Mouse (Mus musculus) forebrain, embryonic 13.5 days (tissue): ENCODE results near the gene Hs3st5. TPM values are rescaled to one million over a fixed set of nuclear protein-coding genes. Genes with fewer than 3 reads are reported as not detected.
"Not testable (repeated sequence)": the region's sequence is repeated elsewhere in the genome, so short reads cannot be mapped to it uniquely, and the experiment has no call there.

Experiments
- ATAC-seq: fragments of 200-750 bp; cut with Nextera tagmentation; 2 replicates; pipeline ENCODE4 v1.8.0; 2017
- H3K27ac ChIP-seq: fragments of 300-500 bp; sonication (generic); 2 replicates; pipeline ENCODE4 v1.5.1; 2015; ENCODE audit warnings: inconsistent platforms, mild to moderate bottlenecking, moderate library complexity
- H3K27me3 ChIP-seq: fragments of 300-500 bp; sonication (generic); 2 replicates; pipeline ENCODE4 v1.6.1; 2015; ENCODE audit warnings: mild to moderate bottlenecking, inconsistent platforms
- H3K36me3 ChIP-seq: fragments of 300-500 bp; sonication (generic); 2 replicates; pipeline ENCODE4 v1.6.1; 2015; ENCODE audit warnings: mild to moderate bottlenecking, inconsistent platforms; ENCODE audit not compliant: poor library complexity, severe bottlenecking
- H3K4me1 ChIP-seq: fragments of 300-500 bp; sonication (generic); 2 replicates; pipeline ENCODE4 v1.6.1; 2015; ENCODE audit warnings: inconsistent platforms
- H3K4me2 ChIP-seq: fragments of 300-500 bp; sonication (generic); 2 replicates; pipeline ENCODE4 v1.6.1; 2015; ENCODE audit warnings: inconsistent platforms, mild to moderate bottlenecking, moderate library complexity
- H3K4me3 ChIP-seq: fragments of 300-500 bp; sonication (generic); 2 replicates; pipeline ENCODE4 v1.5.1; 2015; ENCODE audit warnings: mild to moderate bottlenecking, inconsistent platforms
- H3K9ac ChIP-seq: fragments of 300-500 bp; sonication (generic); 2 replicates; pipeline ENCODE4 v1.6.1; 2015; ENCODE audit warnings: mild to moderate bottlenecking, inconsistent platforms
- H3K9me3 ChIP-seq: fragments of 300-500 bp; sonication (generic); replicated peaks from 2 replicates; pipeline ENCODE4 v1.6.1; 2016; ENCODE audit warnings: inconsistent platforms
- WGBS: fragments of 180-500 bp; shearing (Covaris S2); methylation state at CpG from one replicate; pipeline ENCODE4 v1.1.7; 2015; 5-methylcytosine and 5-hydroxymethylcytosine counted together
- polyA plus RNA-seq: library from polyadenylated mRNA; unstranded; fragments of >200 nt; fragmentation: Nextera tagmentation; extraction: Ambion mirVana; gene quantifications from 2 replicates; pipeline ENCODE4 v1.2.1, GENCODE M21; 2015

Gene Hs3st5
- polyA plus RNA-seq, 1 experiment from 2014 or later, result 4.6 TPM

DNA sequence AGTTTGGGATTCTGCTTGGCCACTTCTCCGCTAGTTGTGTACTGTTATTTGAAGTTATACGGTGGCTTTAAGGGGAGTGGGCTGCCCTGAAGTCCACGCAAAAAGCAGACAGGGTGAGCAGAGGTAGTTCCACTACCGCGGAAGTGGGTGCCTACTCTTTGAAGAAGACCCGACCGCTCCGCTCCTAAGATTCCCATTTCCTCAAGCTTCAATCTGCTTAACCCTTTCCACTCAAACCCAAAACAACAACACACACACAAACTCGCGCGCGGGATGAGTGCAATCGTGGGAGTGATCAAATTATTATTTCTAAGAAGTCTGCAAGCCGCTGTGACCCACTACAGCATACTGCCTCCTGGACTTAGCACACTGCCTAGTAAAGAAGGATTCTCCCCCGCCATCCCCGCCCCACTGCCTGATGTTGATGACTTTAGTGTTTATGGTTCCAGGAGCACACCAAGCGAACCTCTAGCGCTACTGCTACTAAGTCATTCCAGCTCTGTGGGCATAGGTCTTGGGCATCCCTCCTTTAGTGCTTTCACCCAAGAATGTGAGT, 1.5 kb downstream of the Hs3st5 start:
- Histone ChIP-seq H3K4me1 (peaks cover 22% of the 10 kb centered on the region), H3K27ac (no peak overlapping the region), H3K27me3 (peaks cover 19% of the 10 kb centered on the region), H3K4me2 (peak overlapping the region; percentile 99), H3K9ac (peak overlapping the region; percentile 70), H3K36me3 (no peaks in the 10 kb centered on the region), H3K4me3 (peak overlapping the region; percentile 71), H3K9me3 (no peaks in the 10 kb centered on the region)
- under 1% methylated on average over 18 of the region's 18 CpGs for WGBS
- no peak for ATAC-seq

DNA sequence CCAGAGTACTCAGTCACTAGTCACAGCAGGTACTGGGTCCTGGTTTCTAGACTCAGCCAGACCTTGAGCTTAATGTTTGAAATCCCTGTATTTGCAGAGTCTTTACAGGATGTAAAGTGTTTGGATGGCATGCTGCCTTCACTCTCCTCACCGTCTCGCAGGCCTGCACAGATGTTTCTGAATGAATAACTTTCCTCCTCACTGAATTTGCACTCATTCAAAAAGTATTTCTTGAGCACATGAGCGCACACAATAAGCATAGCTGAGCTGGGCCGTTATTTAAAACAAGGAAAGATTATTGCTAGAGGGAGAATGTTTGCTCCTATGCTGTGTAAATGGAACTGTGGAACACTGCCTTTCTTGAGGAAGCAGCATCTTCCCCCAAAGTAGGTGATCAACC, 2.9 kb downstream of the Hs3st5 start:
- peaks cover 14% of the 10 kb centered on the region; the same call in 1 of the 2 replicates for H3K27me3 ChIP-seq
- H3K9ac ChIP-seq, result no peak overlapping the region
- H3K4me1 ChIP-seq, result peaks cover 22% of the 10 kb centered on the region
- no peaks in the 10 kb centered on the region for H3K9me3 ChIP-seq
- H3K4me3 ChIP-seq, result no peak overlapping the region
- H3K4me2 ChIP-seq, result no peak overlapping the region
- 25% methylated on average over 4 of the region's 4 CpGs for WGBS
- H3K27ac ChIP-seq, result no peak overlapping the region
- ATAC-seq, result no peak
- no peaks in the 10 kb centered on the region for H3K36me3 ChIP-seq

DNA sequence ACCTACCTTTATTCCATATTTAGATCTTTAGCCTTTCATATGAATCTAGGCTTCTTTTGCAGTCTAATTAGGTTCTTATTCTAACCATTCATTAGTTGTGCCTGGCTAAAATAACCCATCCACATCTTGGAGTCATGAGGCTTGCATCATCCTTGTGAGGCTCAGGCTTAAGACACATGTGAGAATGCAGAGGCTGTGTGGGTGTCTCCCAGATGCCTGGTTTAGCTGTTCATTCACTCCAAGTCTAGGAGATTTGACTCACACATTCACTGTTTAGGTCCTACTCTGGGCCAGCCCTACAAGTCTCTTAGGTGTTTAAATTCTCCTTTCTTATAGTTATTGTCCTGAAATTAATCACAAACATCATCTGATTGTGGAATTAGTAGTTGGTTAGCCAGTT, 17.3 kb downstream of the Hs3st5 start:
- Histone ChIP-seq H3K4me2 (no peak overlapping the region), H3K4me1 (peaks cover 4% of the 10 kb centered on the region; the same call in 1 of the 2 replicates), H3K27ac (no peak overlapping the region), H3K9ac (no peak overlapping the region), H3K36me3 (no peaks in the 10 kb centered on the region), H3K9me3 (no peaks in the 10 kb centered on the region), H3K4me3 (no peak overlapping the region), H3K27me3 (no peaks in the 10 kb centered on the region)
- no peak for ATAC-seq

GRCm38 (mm10) chr10:36533633-36534335, 27.2 kb downstream of the Hs3st5 start:
- no peaks in the 10 kb centered on the region for H3K36me3 ChIP-seq
- ATAC-seq, result peak; percentile 61; the same call in 1 of the 2 replicates
- no peak overlapping the region for H3K4me2 ChIP-seq
- H3K4me1 ChIP-seq, result peaks cover 3% of the 10 kb centered on the region; the same call in 1 of the 2 replicates
- H3K9me3 ChIP-seq, result no peaks in the 10 kb centered on the region
- no peak overlapping the region for H3K27ac ChIP-seq
- H3K4me3 ChIP-seq, result no peak overlapping the region
- WGBS, result 0% methylated on average over 4 of the region's 4 CpGs
- no peak overlapping the region for H3K9ac ChIP-seq
- no peaks in the 10 kb centered on the region for H3K27me3 ChIP-seq

DNA sequence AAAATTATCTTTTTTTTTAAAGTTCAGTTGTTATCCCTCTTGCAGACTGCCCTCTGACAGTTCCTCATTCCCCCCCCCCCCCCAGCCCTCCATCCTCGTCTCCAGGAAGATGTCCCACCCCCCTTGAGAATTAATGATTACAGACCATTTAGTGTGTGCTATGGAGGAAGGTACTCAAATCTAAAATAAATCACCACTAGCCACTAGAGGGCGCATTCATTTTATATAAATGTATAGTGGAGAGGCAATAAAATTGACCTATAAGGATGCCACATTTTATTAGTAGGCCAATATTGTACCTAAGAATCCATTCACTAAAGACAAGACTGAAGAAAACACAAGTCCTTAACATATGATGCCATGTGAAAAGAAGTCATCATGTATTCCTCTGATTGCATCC, 40.0 kb downstream of the Hs3st5 start:
- Histone ChIP-seq H3K4me1 (no peaks in the 10 kb centered on the region), H3K27ac (no peak overlapping the region), H3K36me3 (no peaks in the 10 kb centered on the region), H3K4me3 (no peak overlapping the region), H3K9ac (no peak overlapping the region), H3K27me3 (no peaks in the 10 kb centered on the region), H3K4me2 (no peak overlapping the region), H3K9me3 (no peaks in the 10 kb centered on the region)
- WGBS, result 27% methylated on average over 2 of the region's 2 CpGs
- ATAC-seq, result peak; percentile 57; the same call in 1 of the 2 replicates

DNA sequence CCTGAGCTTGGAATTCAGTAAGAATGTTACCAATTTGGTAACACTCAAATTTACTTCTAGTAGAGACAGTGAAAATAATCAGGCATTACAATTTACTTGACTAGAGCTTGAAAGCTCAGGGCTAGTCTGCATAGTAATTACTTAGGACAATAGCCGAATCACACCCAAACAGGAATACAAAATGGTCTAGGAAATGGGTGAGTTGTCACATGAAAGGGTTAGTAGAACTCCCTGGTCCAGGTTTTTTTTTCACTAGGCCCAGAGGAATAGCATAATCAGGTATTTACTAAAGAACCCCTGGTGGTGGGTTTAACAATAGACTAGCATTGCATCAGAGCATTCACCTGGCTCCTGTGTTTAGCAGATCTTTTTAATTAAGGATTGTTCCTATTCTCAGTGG, 41.1 kb downstream of the Hs3st5 start:
- H3K27me3 ChIP-seq, H3K36me3 ChIP-seq, H3K4me1 ChIP-seq, H3K9ac ChIP-seq, H3K9me3 ChIP-seq, H3K27ac ChIP-seq, H3K4me2 ChIP-seq, ATAC-seq, H3K4me3 ChIP-seq: not testable (repeated sequence)
- 55% methylated on average over 1 of the region's 1 CpGs for WGBS

- Histone ChIP-seq H3K4me2 (no peak overlapping the region), H3K36me3 (no peaks in the 10 kb centered on the region), H3K9ac (no peak overlapping the region), H3K9me3 (no peaks in the 10 kb centered on the region), H3K27me3 (no peaks in the 10 kb centered on the region), H3K27ac (no peak overlapping the region), H3K4me1 (peaks cover 8% of the 10 kb centered on the region), H3K4me3 (no peak overlapping the region)
- ATAC-seq, result no peak
- 79% methylated on average over 4 of the region's 4 CpGs for WGBS
Measured at GRCm38 (mm10) chr10:36554057-36554456, 47.4 kb downstream of the Hs3st5 start.

- Histone ChIP-seq H3K4me1 (peaks cover 8% of the 10 kb centered on the region), H3K4me2 (no peak overlapping the region), H3K4me3 (no peak overlapping the region), H3K27ac (0 out of 2 replicates have a peak overlapping the region, but pooled peaks have one; percentile 5), H3K9me3 (no peaks in the 10 kb centered on the region), H3K27me3 (no peaks in the 10 kb centered on the region), H3K36me3 (no peaks in the 10 kb centered on the region), H3K9ac (no peak overlapping the region)
- 52% methylated on average over 6 of the region's 6 CpGs for WGBS
- peak; percentile 78; the same call in 1 of the 2 replicates for ATAC-seq
Measured at GRCm38 (mm10) chr10:36554941-36555888, 48.6 kb downstream of the Hs3st5 start.

GRCm38 (mm10) chr10:36556128-36556527, 49.5 kb downstream of the Hs3st5 start:
- peaks cover 8% of the 10 kb centered on the region for H3K4me1 ChIP-seq
- no peaks in the 10 kb centered on the region for H3K36me3 ChIP-seq
- 67% methylated on average over 2 of the region's 2 CpGs for WGBS
- no peak overlapping the region for H3K27ac ChIP-seq
- H3K4me2 ChIP-seq, result no peak overlapping the region
- no peak for ATAC-seq
- no peak overlapping the region for H3K9ac ChIP-seq
- H3K27me3 ChIP-seq, result no peaks in the 10 kb centered on the region
- H3K4me3 ChIP-seq, result no peak overlapping the region
- no peaks in the 10 kb centered on the region for H3K9me3 ChIP-seq

DNA sequence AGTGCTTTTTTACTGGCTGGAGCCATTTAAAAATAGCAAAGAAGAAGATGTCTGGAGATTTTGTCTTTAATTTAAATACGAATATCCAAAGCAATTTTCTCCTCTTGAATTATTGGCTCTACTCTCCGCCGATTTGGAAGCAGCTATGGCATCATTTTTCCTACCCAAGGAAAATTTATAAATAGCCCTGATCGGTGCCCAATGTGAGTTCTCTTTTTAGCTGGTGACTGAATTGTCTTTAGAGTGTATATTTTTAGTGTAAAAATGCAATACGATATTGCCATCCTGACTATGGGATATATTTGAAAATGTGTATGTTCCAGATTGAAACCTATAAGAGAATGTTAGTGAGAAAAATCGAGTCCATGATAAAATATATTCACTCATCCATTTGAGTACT, 51.1 kb downstream of the Hs3st5 start:
- no peaks in the 10 kb centered on the region for H3K27me3 ChIP-seq
- no peak overlapping the region for H3K4me2 ChIP-seq
- 92% methylated on average over 6 of the region's 6 CpGs for WGBS
- H3K4me3 ChIP-seq, result no peak overlapping the region
- H3K4me1 ChIP-seq, result peaks cover 8% of the 10 kb centered on the region
- no peak overlapping the region for H3K9ac ChIP-seq
- no peak overlapping the region for H3K27ac ChIP-seq
- no peak for ATAC-seq
- H3K36me3 ChIP-seq, result no peaks in the 10 kb centered on the region
- H3K9me3 ChIP-seq, result no peaks in the 10 kb centered on the region

- 87% methylated on average over 5 of the region's 5 CpGs for WGBS
- no peak overlapping the region for H3K9ac ChIP-seq
- no peaks in the 10 kb centered on the region for H3K9me3 ChIP-seq
- H3K27ac ChIP-seq, result no peak overlapping the region
- H3K4me2 ChIP-seq, result no peak overlapping the region
- no peaks in the 10 kb centered on the region for H3K36me3 ChIP-seq
- no peaks in the 10 kb centered on the region for H3K27me3 ChIP-seq
- H3K4me3 ChIP-seq, result no peak overlapping the region
- ATAC-seq, result no peak
- H3K4me1 ChIP-seq, result peaks cover 8% of the 10 kb centered on the region
Measured at GRCm38 (mm10) chr10:36558736-36559135, 52.1 kb downstream of the Hs3st5 start.

GRCm38 (mm10) chr10:36567258-36567657, 60.6 kb downstream of the Hs3st5 start:
- Histone ChIP-seq H3K27me3 (no peaks in the 10 kb centered on the region), H3K9ac (no peak overlapping the region), H3K4me3 (no peak overlapping the region), H3K4me1 (peaks cover 7% of the 10 kb centered on the region; the same call in 1 of the 2 replicates), H3K4me2 (no peak overlapping the region), H3K9me3 (no peaks in the 10 kb centered on the region), H3K27ac (no peak overlapping the region), H3K36me3 (no peaks in the 10 kb centered on the region)
- peak; percentile 88 for ATAC-seq
- 28% methylated on average over 2 of the region's 2 CpGs for WGBS
